Mouse (Mus musculus): ENCODE data around the gene Plekha3. TPM values are rescaled to one million over a fixed set of nuclear protein-coding genes. Genes with fewer than 3 reads are reported as not detected.

The Plekha3 gene
- total RNA-seq, 2 experiments from 2014 or later, result 35.9 to 37.7 TPM

DNA sequence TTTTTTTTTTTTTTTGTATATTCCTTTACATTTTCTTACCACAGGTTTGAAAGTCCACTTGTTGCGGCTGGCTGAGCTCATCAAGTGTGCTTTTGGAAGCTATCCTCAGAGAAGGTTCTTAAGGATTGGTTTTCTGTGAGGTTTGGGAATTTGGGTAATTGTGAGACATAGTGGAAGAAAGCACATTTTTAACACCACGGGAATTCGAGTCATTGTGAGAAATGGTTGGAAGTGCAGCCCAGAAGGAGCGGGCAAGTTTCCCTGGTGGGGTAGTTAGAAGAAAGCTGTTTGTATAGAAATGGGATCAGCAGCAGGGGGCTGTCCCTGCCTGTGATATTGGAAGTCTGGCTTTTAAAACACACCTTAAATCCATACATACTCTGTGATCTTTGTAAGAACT, 868 bp downstream of the Plekha3 start:
- no peak for DNase-seq (ENCODE audit: low spot score in 2 of 2)

DNA sequence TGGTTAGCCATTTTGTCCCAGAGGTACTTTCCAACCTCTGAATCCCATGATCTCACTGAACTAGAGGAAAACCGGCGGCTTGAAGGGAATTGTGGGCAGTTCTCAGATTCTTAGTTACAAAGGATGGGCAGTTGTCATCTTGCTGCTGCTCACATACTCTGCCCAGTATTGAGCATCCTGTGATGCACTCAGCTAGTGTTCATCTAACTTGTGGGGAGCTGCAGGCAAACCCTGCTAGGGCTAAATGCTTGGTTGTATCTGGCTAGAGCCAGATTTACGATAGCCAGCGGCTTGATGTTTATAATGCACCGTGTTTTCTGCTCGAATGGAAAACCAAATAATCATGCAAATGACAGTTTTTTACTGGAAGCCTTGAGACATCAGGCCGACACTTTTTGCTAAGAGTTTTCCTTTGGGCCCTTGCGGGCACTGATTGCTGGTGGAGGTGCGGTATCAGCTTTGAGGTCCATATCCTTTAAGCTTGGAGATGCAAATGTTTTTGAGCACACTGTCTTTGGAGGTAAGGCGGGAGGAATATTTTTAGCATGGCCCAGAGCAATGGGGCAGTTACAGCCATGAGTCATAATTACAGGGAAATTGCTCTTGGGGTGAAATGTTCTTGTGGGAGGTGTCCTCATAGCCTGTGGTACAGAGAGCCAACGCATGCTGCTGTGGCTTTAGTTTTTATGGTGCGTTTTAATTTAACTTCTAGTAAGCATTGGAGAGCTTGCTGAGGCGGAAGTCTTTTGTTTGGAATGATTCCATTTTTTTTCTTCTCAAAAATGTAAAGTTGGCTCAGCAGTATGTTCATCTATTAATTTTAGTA, 1.5 kb downstream of the Plekha3 start:
- DNase-seq (ENCODE audit: low spot score in 2 of 2), result no peak

DNA sequence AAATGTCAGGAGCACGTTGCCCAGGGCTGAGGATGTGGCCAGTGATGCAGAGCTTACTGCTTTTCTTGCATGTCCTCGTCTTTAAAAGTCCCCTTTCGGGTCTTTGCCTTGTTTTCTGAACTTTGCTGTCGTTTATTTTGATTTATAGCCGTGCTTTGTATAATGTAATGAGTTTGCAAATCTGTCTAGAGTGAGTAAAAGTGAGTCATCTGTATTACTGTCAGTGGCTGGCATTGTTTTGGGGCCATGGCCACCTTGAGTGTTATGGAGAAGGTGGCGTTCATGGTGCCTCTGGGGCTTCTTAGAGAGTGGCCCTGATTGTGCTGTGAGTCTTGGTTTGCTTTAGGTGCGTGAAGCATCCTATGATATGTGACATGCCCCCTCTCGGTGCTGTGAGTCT, 7.2 kb downstream of the Plekha3 start:
- DNase-seq (ENCODE audit: low spot score in 2 of 2), result no peak

DNA sequence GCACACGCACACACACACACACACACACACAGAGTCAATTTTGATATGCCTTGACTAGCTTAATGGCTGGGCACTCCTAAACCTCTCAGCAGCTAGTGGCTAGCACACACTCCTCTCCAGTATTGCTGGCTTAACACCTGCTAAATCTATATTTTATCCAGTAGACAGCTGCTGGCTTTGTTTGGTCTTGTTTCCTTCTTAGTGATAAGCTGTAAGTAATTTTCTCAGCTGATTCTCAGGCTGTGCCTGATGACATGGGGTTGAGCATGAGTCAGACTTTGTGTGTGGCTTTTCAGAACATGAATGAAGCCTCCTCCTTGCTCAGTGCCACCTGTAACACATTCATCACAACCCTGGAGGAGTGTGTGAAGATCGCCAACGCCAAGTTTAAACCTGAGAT, 11.9 kb downstream of the Plekha3 start:
- no peak for DNase-seq (ENCODE audit: low spot score in 2 of 2)

DNA sequence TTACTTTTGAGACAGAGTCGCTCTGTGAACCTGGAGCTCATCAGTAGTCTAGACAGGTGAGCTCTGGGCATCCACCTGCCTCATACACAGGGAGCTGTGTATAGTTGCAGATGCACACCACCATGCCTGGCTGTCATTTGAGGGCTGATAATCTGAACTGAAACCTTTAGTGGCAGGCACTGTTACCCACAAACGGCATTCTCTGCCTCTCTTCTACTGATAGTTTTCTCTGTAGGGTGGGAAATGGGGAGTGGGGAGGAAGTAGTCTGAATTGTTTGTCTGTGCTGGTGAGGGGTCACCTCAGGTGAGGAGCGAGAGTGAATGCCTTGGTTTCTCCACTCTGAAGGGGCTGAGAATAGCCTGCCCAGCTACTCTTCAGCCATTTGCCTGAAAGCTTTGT, 12.5 kb downstream of the Plekha3 start:
- no peak for DNase-seq (ENCODE audit: low spot score in 2 of 2)

DNA sequence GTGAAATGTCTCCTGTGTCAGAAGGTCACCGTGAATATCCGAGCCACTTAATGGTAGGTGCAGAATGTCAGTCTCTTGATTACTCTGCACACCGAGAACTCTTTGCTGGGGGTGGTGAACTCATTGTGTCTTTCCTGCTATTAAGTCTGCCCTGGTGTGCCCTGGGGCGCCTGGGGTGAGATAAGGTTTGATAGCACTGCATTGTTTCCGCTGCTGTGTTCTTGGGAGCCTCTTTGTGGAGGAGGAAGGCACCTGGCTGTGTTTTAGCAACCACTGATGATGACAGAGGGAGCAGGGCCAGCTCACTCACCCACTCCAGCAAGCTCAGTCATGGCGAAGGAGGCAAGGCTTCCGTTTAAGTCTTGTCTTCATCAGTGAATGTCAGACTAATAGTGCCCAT, 13.1 kb downstream of the Plekha3 start:
- DNase-seq (ENCODE audit: low spot score in 2 of 2), result no peak

DNA sequence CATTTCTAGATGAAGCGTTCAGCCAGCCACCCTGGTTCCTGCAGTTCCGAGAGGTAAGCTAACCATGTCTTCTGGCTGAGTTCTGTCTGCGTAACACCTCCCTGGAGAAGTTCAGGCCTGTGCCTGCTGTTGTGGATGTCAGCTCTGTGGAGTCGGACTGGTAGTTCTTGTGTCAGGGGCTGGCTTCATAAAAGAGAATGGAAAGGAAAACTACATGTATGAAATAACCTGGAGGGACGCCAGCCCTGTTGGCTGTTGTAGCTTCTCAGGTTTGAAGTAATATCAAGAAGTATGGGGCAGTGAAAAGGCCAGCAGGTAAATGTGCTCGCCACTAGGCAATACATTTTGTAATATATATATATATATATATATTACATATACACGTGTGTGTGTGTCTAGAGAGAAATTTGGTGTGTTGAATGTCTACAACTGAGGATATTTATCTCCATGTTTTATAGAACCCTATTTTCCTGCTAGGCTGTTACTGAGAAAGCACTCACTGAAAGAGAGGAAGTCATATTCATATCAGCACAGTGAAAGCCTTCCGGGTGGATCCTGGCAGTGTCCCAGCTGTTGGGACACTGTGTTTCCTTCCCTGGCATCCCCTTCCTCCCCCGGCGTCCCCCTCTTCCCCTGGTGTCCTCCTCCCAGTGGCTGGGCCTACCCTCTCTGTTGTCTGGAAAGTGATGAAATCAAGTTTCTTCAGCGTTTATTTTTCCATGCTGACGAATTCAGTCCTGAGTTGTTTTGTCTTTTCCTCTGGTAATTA, 15.5 kb downstream of the Plekha3 start:
- DNase-seq (ENCODE audit: low spot score in 2 of 2), result no peak

DNA sequence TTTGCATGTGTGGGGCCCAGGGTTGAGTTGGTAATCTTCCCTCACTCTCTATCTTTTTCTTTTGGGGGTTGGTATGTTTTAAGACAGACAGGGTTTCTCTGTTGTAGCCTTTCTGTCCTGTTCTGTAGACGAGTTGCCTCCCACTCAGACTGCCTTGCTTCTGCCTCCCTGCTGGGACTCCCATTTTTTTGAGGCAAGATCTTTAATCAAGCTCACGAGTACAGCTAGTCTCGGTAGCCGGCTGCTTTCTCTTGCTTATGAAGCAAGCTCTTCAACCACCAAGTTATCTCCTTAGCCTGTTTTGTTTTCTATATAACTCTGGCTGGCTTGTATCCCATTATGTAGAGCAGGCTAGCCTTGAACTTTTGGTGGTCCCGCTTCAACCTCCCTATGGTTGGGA, 18.7 kb downstream of the Plekha3 start:
- no peak for DNase-seq (ENCODE audit: low spot score in 2 of 2)

DNA sequence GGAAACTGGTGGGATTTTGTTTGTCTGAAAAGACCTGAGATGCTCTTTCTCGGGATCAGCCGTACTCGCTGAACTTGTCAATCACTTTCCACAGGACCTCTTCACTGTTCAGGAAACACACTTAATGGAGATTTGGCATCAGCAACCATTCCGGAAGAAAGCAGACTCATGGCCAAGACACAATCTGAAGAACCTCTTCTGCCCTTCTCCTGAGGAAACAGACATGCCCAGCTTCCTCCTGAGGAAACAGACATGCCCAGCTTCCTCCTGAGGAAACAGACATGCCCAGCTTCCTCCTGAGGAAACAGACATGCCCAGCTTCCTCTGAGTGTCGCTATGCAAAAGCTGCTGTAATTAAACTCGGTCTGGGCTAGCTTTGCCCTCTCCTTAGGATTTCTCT, 20.2 kb downstream of the Plekha3 start:
- DNase-seq (ENCODE audit: low spot score in 2 of 2), result no peak

DNA sequence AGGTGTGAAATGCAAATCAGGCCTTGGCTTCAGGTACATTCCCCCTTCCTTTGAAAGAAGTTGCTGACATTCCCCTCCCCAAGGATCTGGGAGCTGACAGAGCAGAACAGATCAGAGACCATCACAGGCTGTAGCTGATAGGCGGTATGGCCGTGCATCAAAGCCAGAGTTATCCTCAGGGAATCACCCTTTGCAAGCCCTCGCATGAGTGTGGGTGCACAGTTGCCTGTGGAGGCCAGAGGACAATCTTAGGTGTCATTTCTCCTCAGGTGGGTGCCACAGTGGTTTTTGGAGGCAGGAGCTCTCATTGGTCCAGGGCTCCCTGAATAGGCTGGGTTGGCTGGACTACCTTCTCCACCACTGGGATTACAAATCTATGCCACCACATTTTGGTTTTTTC, 27.1 kb downstream of the Plekha3 start:
- DNase-seq (ENCODE audit: low spot score in 2 of 2), result no peak

DNA sequence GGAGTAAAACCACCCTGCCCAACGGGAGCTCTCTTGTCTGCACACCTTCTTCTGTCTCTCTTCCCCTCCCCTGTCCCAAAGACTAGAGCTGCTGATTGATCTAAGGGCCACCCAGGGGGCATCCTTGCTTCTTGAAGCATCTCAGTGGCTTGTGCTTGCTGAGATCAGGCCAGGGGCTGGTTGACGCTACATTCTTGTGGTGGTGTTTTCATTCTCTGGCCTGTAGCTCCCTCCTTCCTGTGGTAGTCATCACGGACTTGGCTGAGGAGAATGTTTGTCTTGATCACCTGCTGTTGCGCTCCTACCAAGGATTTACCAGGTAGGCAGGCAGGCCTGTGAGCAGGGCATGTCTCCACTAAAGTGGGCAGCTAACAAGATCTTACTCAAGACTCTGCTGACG, 27.7 kb downstream of the Plekha3 start:
- DNase-seq (ENCODE audit: low spot score in 2 of 2), result no peak

DNA sequence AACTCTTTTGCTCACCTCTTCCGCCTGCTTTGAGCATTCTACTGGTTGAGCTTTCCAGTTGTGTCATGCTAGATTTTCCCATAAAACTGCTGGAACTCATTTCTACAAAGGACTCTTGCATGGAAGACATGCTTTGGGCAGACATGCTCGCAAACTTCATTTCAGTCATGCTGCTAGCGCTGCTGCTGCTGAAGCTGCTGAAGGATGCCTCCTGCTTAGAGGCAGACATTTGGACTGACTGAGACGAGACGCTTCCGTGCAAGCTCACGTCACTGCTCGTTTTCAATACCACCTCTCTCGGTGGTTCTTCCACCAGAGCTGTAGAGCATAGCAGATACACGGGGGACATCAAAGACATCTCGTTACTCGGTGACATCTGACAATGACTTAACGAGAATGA, 30.6 kb downstream of the Plekha3 start:
- DNase-seq (ENCODE audit: low spot score in 2 of 2), result no peak

DNA sequence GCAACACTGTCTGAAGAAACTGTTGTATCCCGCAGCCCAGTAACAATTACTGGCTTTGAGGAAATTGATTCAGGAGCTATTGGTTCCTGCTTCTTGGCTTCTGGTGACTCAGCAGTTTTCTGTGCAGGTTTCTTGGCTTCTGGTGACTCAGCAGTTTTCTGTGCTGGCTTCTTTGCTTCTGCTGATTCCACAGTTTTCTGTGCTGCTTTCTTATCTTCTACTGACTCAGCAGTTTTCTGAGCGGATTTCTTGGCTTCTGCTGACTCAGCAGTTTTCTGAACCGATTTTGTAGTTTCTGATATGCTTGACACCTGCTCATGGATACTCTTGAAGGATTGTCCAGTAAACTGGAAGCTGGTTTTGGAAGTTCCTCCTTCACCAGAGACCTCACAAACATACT, 33.4 kb downstream of the Plekha3 start:
- DNase-seq (ENCODE audit: low spot score in 2 of 2), result no peak

DNA sequence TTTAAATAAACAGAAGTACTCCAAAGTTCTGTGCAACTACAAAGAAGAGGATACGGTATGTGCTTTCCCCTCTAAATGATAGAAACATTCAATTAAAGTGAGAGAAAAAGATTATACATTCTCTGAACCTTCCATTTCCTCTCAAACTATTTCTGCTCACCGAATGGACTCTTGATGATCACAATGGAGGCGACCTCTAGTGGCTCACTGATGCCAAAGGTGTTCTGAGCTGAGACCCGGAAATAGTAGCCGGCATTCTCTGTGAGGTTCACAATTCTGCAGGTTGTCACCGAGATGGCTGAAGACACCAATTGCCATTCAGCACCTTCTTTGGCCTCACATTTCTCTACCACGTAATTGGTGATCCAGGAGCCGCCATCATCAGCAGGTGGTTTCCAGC, 39.9 kb downstream of the Plekha3 start:
- no peak for DNase-seq (ENCODE audit: low spot score in 2 of 2)

DNA sequence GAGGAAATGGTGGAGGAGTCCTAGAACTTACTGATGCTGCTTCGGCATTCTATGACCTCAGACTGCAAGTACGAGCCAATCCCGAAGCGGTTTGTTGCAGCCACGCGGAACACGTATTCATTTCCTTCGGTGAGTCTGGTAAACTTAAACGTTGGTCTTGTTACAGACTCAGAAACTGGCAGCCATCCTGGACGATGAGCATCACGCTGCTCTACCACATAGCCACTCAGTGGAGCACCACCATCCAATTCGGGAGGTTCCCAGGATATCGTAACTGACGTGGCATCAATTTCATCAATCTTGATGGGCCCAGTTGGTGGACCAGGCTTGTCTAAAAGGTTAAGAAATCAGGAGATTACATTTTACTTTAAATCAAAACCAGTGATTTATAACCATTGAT, 44.6 kb downstream of the Plekha3 start:
- DNase-seq (ENCODE audit: low spot score in 2 of 2), result no peak

Other genes with a start within 250 kb of the Plekha3 start
- gene Prkra, start 27.3 kb upstream of the Plekha3 start, total RNA-seq (2021), result 10 to 100 TPM; 41.3 to 43.8 TPM
- gene Pjvk, start 26.8 kb upstream of the Plekha3 start, total RNA-seq (2021), result 1 to 10 TPM in 1 of 2 experiments, under 1 TPM in 1; 0.64 to 1.7 TPM
- 10 to 100 TPM; 38.5 to 43.3 TPM for gene Fkbp7, start 2.2 kb upstream of the Plekha3 start, total RNA-seq (2021)

All from adrenal gland, postnatal 4 days (tissue).